Mouse (Mus musculus) G1E (cell line): ENCODE measurements around the gene Rps8.

Experiments
- CTCF ChIP-seq: IDR thresholded peaks from 2 replicates; pipeline ENCODE4 v1.5.1; 2012; ENCODE audit warnings: low read depth, low read length, inconsistent platforms, mixed read lengths
- GATA1 ChIP-seq: IDR thresholded peaks from 2 replicates; pipeline ENCODE4 v1.6.1; 2012; ENCODE audit warnings: borderline replicate concordance, low read length, inconsistent platforms, mixed read lengths
- GATA2 ChIP-seq: IDR thresholded peaks from 2 replicates; pipeline ENCODE4 v1.6.1; 2012; ENCODE audit warnings: low read depth, low read length, inconsistent platforms, borderline replicate concordance
- POLR2AphosphoS5 ChIP-seq: IDR thresholded peaks from 2 replicates; pipeline ENCODE4 v1.6.1; 2012; ENCODE audit warnings: low read depth, low read length, inconsistent platforms; ENCODE audit not compliant: insufficient replicate concordance
- TAL1 ChIP-seq: conservative IDR thresholded peaks from 2 replicates; pipeline ENCODE4 v1.6.1; 2012; ENCODE audit warnings: low read depth, low read length, inconsistent platforms, mixed read lengths

DNA sequence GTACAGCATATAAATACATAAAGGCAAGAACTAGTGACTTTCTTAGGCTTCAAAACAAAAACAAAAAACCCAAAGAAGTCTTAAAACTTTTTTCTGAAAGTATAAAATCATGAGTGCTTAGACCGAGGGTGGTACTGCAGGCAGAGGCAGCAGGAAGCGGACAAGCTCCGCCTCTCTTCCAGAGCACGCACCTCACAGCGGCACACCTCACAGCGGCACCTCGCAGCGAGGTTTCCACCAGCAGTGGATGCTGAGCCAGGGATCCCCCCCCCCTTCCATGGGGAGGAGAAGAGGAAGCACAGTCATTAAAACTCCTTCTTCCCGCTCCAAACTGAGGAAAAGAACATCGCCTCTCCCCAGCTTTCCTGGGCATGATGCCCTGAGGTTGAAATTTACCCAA is 3.6 kb upstream of the Rps8 start:
- TF ChIP-seq CTCF, result no peak
- TF ChIP-seq TAL1, result no peak
- TF ChIP-seq GATA1, result no peak
- no peak for TF ChIP-seq POLR2AphosphoS5
- no peak for TF ChIP-seq GATA2
